Mouse (Mus musculus) hindbrain, postnatal 0 days (tissue): Measurements from ENCODE around the gene Pcolce. TPM values are rescaled to one million over a fixed set of nuclear protein-coding genes. Genes with fewer than 3 reads are reported as not detected.

Experiments
- ATAC-seq: fragments of 200-750 bp; cut with Nextera tagmentation; 2 replicates; pipeline ENCODE4 v1.8.0; 2017; ENCODE audit warnings: mild to moderate bottlenecking, moderate TSS enrichment, moderate library complexity
- DNase-seq: peaks from one replicate; pipeline ENCODE4 v3.0.0-alpha.2; 2015; ENCODE audit warnings: low spot score
- H3K27ac ChIP-seq: fragments of 300-500 bp; sonication (generic); 2 replicates; pipeline ENCODE4 v1.5.1; 2014; ENCODE audit warnings: mild to moderate bottlenecking
- H3K27me3 ChIP-seq: fragments of 300-500 bp; sonication (generic); 2 replicates; pipeline ENCODE4 v1.6.1; 2014; ENCODE audit warnings: low read length, mixed read lengths; ENCODE audit not compliant: insufficient read depth
- H3K36me3 ChIP-seq: fragments of 300-500 bp; sonication (generic); 2 replicates; pipeline ENCODE4 v1.6.1; 2014; ENCODE audit warnings: low read length, mixed read lengths; ENCODE audit not compliant: insufficient read depth
- H3K4me1 ChIP-seq: fragments of 300-500 bp; sonication (generic); 2 replicates; pipeline ENCODE4 v1.6.1; 2014; ENCODE audit warnings: antibody characterized with exemption, low read length, mixed read lengths; ENCODE audit not compliant: insufficient read depth
- H3K4me2 ChIP-seq: fragments of 300-500 bp; sonication (generic); 2 replicates; pipeline ENCODE4 v1.6.1; 2014; ENCODE audit warnings: low read depth, mild to moderate bottlenecking, low read length, moderate library complexity, mixed read lengths
- H3K4me3 ChIP-seq: fragments of 300-500 bp; sonication (generic); 2 replicates; pipeline ENCODE4 v1.5.1; 2014; ENCODE audit warnings: low read length
- H3K9ac ChIP-seq: fragments of 300-500 bp; sonication (generic); replicated peaks from 2 replicates; pipeline ENCODE4 v1.6.1; 2014; ENCODE audit warnings: mild to moderate bottlenecking, low read length, moderate library complexity, mixed read lengths
- H3K9me3 ChIP-seq: fragments of 300-500 bp; sonication (generic); 2 replicates; pipeline ENCODE4 v1.6.1; 2016; ENCODE audit warnings: low read length, mixed read lengths
- CTCF ChIP-seq: IDR thresholded peaks from 2 replicates; pipeline ENCODE4 v1.5.1; 2016; ENCODE audit warnings: antibody characterized with exemption, control low read depth, low read depth
- WGBS: fragments of 180-500 bp; shearing (Covaris S2); extraction: QIAGEN DNeasy Blood & Tissue Kit; methylation state at CpG from one replicate; pipeline ENCODE4 v1.1.7; 2014; 5-methylcytosine and 5-hydroxymethylcytosine counted together
- polyA plus RNA-seq: library from polyadenylated mRNA; unstranded; fragments of >200 nt; fragmentation: Nextera tagmentation; extraction: Ambion mirVana; gene quantifications from 2 replicates; pipeline ENCODE4 v1.2.1, GENCODE M21; 2015
- total RNA-seq: library from RNA; depleted of rRNA; stranded (reverse); fragments of >200 nt; gene quantifications from 2 replicates; pipeline ENCODE4 v1.2.3, GENCODE M21; 2014

Gene Pcolce
- total and polyA plus RNA-seq, 2 experiments from 2014 or later, result 22.0 to 26.2 TPM

DNA sequence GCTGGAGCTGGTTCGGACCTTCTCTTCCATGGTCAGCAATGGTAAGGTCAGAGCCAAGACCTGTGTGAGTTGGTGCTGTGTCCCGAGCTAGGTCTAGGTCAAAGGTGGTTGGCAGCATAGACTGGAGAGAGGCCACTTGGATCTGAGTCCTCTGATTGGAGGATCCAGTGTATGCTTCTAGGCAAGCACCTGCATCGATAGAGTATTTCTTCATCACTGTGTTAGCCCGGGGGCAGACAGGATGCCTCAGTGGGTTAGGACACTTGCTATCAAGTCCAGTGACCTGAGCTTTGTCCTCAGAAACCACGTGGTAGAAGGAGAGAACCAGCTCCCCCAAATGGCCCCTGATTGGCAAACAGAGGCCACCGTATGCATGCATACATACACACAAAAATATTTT lies 33.3 kb downstream of the Pcolce start:
- TF ChIP-seq CTCF, result no peak
- H3K4me1 ChIP-seq, result peaks cover 8% of the 10 kb centered on the region
- no peak overlapping the region for H3K4me3 ChIP-seq
- H3K27me3 ChIP-seq, result no peaks in the 10 kb centered on the region
- H3K27ac ChIP-seq, result no peak overlapping the region
- DNase-seq (no peak), ATAC-seq (no peak)
- H3K36me3 ChIP-seq, result no peaks in the 10 kb centered on the region
- WGBS, result 83% methylated on average over 6 of the region's 6 CpGs
- no peak overlapping the region for H3K4me2 ChIP-seq
- H3K9ac ChIP-seq, result no peak overlapping the region
- H3K9me3 ChIP-seq, result no peaks in the 10 kb centered on the region

DNA sequence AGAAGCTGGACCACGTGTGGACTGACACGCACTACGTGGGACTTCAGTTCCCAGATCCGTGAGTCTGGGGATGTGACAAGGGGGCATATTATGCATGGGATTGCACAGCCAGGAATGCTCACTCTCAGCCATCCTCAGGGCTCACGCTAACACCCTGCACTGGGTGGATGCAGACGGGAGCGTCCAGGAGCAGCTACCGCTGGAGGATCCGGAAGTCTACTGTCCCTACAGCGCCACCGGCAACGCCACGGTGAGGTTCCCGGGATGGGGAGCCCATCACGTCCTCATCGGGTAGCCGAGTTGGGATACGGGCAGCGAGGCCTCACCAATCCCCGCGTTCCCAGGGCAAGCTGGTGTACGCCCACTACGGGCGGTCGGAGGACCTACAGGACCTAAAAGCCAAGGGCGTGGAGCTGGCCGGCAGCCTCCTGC lies 39.1 kb downstream of the Pcolce start:
- Histone ChIP-seq H3K4me3 (peak overlapping the region; percentile 25), H3K27me3 (no peaks in the 10 kb centered on the region), H3K36me3 (no peaks in the 10 kb centered on the region), H3K9me3 (no peaks in the 10 kb centered on the region), H3K4me2 (peak overlapping the region; percentile 54), H3K4me1 (no peaks in the 10 kb centered on the region), H3K27ac (peak overlapping the region; percentile 32; the same call in 1 of the 2 replicates), H3K9ac (no peak overlapping the region)
- peak; percentile 54 for TF ChIP-seq CTCF
- WGBS, result 7% methylated on average over 27 of the region's 27 CpGs
- ATAC-seq, result peak; percentile 65
- DNase-seq, result peak; percentile 61

DNA sequence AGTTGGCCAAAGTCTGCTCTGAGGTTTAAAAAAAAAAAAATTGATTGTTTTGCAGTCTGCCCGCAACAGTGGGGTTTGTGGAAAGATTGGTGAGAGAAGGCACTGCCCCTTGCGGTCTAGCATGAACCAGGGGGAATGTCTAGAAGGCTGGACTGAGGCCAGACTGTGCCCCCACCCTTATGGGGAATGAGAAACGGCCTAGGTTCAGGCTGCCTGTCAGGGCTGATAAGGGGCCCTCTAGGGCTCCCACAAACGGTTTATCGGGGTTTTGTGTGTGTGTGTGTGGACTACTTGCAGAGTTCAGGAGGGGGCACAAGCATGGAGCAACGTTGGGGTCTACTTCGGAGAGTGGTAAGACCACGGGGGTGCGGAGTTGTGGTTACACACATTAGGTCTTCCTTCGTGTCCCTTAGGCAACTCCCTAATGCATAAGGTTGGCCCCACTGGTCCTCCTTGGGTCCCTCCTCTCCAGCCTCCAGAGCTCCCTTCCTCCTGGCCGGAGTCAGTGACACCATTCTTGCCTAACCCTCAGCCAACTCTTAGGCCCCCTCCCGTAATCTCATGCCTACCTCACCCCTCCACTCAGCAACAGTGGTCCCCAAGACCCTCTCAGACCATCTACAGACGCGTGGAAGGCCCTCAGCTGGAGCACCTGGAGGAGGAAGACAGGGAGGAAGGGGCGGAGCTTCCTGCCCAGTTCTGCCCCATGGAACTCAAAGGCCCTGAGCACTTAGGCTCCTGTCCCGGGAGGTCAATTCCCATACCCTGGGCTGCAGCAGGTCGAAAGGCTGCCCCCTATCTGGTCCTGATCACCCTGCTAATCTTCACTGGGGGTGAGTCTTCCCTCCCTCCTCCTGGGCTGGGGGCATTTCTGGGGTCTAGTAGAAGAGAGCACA lies 42.6 kb downstream of the Pcolce start:
- Histone ChIP-seq H3K4me3 (no peak overlapping the region), H3K36me3 (no peaks in the 10 kb centered on the region), H3K27ac (no peak overlapping the region), H3K9ac (no peak overlapping the region), H3K9me3 (no peaks in the 10 kb centered on the region), H3K27me3 (no peaks in the 10 kb centered on the region), H3K4me2 (no peak overlapping the region), H3K4me1 (no peaks in the 10 kb centered on the region)
- 77% methylated on average over 17 of the region's 17 CpGs for WGBS
- no peak for TF ChIP-seq CTCF
- ATAC-seq, result no peak
- DNase-seq, result no peak

DNA sequence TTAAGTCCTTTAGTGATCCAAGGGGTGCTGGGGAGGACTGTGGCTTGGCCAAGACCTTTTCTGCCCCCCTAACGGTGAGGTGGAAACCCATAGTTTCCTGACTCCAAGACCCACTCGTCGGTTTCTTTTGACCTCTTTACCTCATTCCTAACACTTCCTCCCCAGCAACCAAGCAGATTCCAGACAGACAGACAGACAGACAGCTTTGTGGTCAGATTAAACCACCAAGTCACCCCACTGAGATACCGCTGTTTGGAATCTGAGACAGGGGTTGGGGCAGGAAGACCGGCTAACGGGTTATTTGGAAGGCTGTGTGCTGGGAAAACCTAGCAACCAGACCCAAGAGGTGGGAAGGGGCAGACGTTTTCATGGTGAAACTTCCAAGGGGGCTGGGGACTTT lies 43.4 kb downstream of the Pcolce start:
- no peak for TF ChIP-seq CTCF
- H3K4me2 ChIP-seq, result no peak overlapping the region
- 33% methylated on average over 7 of the region's 7 CpGs for WGBS
- no peaks in the 10 kb centered on the region for H3K36me3 ChIP-seq
- H3K9ac ChIP-seq, result no peak overlapping the region
- ATAC-seq, result no peak
- DNase-seq, result no peak
- no peak overlapping the region for H3K27ac ChIP-seq
- no peaks in the 10 kb centered on the region for H3K4me1 ChIP-seq
- no peak overlapping the region for H3K4me3 ChIP-seq
- H3K9me3 ChIP-seq, result no peaks in the 10 kb centered on the region
- H3K27me3 ChIP-seq, result no peaks in the 10 kb centered on the region

DNA sequence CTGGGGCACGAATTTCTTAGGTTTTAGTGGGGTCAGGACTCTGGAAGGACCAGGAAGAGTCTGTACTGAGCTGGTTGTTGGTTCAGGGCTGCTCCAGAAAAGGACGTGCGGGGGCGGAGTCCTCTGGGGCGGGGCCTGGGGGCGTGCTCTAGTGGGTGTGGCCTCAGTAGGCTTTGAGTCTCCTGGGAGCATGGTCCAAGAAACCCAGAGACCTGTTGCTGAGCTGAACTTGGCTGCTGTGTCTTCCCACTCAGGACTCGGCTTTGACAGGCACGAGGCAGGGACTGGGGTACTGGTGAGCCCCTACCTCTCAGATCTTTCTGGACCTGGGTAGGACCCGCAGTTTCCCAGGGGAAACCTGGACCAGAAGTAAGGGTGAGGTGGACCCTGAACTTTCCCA lies 43.9 kb downstream of the Pcolce start, which contains the start of gene Tfr2:
TSS of gene Tfr2 (plus strand) at position 176 of the 400 bp plus-strand sequence.
- DNase-seq (no peak), ATAC-seq (no peak)
- no peak for TF ChIP-seq CTCF
- Histone ChIP-seq H3K27me3 (no peaks in the 10 kb centered on the region), H3K4me2 (no peak within 1 kb of the TSS), H3K4me1 (no peaks in the 10 kb centered on the region), H3K27ac (no peak within 1 kb of the TSS), H3K9ac (no peak within 1 kb of the TSS), H3K4me3 (no peak within 1 kb of the TSS), H3K36me3 (peaks cover 2% of the 10 kb centered on the region; the same call in 1 of the 2 replicates), H3K9me3 (no peaks in the 10 kb centered on the region)
- WGBS, result 32% methylated on average over 9 of the region's 9 CpGs

DNA sequence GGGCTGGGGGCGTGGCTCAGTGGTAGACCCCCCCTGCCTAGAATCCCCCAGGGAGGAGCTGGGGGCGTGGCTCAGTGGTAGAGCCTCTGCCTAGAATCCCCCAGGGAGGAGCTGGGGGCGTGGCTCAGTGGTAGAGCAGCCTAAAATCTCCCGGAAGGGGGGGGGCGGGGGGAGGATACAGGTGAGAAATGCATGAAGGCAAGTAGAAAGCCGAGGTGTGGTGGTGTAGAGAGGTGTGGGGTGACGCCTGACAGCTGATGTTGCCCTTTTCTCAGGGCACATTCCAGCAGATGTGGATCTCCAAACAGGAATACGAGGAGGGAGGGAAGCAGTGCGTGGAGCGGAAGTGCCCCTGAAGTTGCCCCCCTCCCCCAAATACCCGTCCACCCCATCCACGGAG lies 44.6 kb downstream of the Pcolce start:
- H3K4me1 ChIP-seq, result no peaks in the 10 kb centered on the region
- ATAC-seq (no peak), DNase-seq (no peak)
- H3K4me2 ChIP-seq, result no peak overlapping the region
- H3K9me3 ChIP-seq, result no peaks in the 10 kb centered on the region
- no peak overlapping the region for H3K27ac ChIP-seq
- H3K27me3 ChIP-seq, result no peaks in the 10 kb centered on the region
- H3K4me3 ChIP-seq, result no peak overlapping the region
- TF ChIP-seq CTCF, result no peak
- H3K9ac ChIP-seq, result no peak overlapping the region
- 78% methylated on average over 12 of the region's 12 CpGs for WGBS
- peaks cover 7% of the 10 kb centered on the region; the same call in 1 of the 2 replicates for H3K36me3 ChIP-seq
